Mouse (Mus musculus) CH12.LX (cell line): Measurements from ENCODE around the gene Rapgef4. TPM values are rescaled to one million over a fixed set of nuclear protein-coding genes. Genes with fewer than 3 reads are reported as not detected.

Source experiments
- DNase-seq: peaks from one replicate; pipeline ENCODE4 v3.0.0-alpha.2; 2013; ENCODE audit errors: extremely low read depth
- H3K27ac ChIP-seq: 2 replicates; pipeline ENCODE4 v1.5.1; 2012; ENCODE audit warnings: low read depth, mild to moderate bottlenecking, control low read depth, moderate library complexity; ENCODE audit not compliant: insufficient read depth
- H3K27me3 ChIP-seq: replicated peaks from 2 replicates; pipeline ENCODE3; 2012; ENCODE audit warnings: inconsistent platforms
- H3K36me3 ChIP-seq, 2 experiments: replicated peaks in 1 of 2; 2 replicates each; pipeline versions ENCODE3 to v1.6.1; 2012; ENCODE audit warnings: inconsistent platforms in 1 of 2, low read length in 1 of 2, mild to moderate bottlenecking in 1 of 2, mixed read lengths in 1 of 2, moderate library complexity in 1 of 2; ENCODE audit not compliant: control insufficient read depth in 1 of 2, insufficient read depth in 1 of 2
- H3K4me1 ChIP-seq, 2 experiments: 2 replicates each; pipeline ENCODE4 v1.6.1; 2012; ENCODE audit warnings: inconsistent platforms in 1 of 2, moderate library complexity in 1 of 2; ENCODE audit not compliant: insufficient read depth in 2 of 2, control insufficient read depth in 1 of 2
- H3K4me2 ChIP-seq: 2 replicates; pipeline ENCODE4 v1.6.1; 2012; ENCODE audit warnings: low read depth, mild to moderate bottlenecking, control low read depth; ENCODE audit not compliant: poor library complexity, insufficient read depth, severe bottlenecking
- H3K4me3 ChIP-seq, 3 experiments: fragments of 150-350 bp in 1 of 3; sonication (generic) in 1 of 3; replicated peaks in 1 of 3; 2 replicates each; pipeline versions ENCODE3 to v1.5.1; 2011 to 2012; ENCODE audit warnings: low read depth in 2 of 3, low read length in 2 of 3, mild to moderate bottlenecking in 2 of 3, moderate library complexity in 2 of 3, control low read depth in 1 of 3, improper control_type of control experiment in 1 of 3, inconsistent platforms in 1 of 3, mixed read lengths in 1 of 3; ENCODE audit not compliant: poor library complexity in 1 of 3
- H3K79me2 ChIP-seq: replicated peaks from 2 replicates; pipeline ENCODE4 v1.6.1; 2012; ENCODE audit warnings: mild to moderate bottlenecking, moderate library complexity; ENCODE audit not compliant: control insufficient read depth, poor library complexity, insufficient read depth, severe bottlenecking; ENCODE audit errors: extremely low read depth
- H3K9ac ChIP-seq: 2 replicates; pipeline ENCODE4 v1.6.1; 2012; ENCODE audit warnings: low read depth, mild to moderate bottlenecking, control low read depth, moderate library complexity; ENCODE audit not compliant: insufficient read depth
- H3K9me3 ChIP-seq: replicated peaks from 2 replicates; pipeline ENCODE3; 2012; ENCODE audit warnings: low read length, inconsistent platforms, mixed read lengths
- BHLHE40 ChIP-seq: IDR thresholded peaks from 2 replicates; pipeline ENCODE4 v1.6.1; 2011; ENCODE audit warnings: mild to moderate bottlenecking, low read depth, low read length, improper control_type of control experiment
- CHD1 ChIP-seq: IDR thresholded peaks from 2 replicates; pipeline ENCODE4 v1.6.1; 2012; ENCODE audit warnings: low read depth, low read length, improper control_type of control experiment, inconsistent platforms
- CHD2 ChIP-seq: IDR thresholded peaks from 2 replicates; pipeline ENCODE4 v1.6.1; 2011; ENCODE audit warnings: low read length, improper control_type of control experiment
- E2F4 ChIP-seq: IDR thresholded peaks from 2 replicates; pipeline ENCODE4 v1.6.1; 2011; ENCODE audit warnings: low read depth, low read length, improper control_type of control experiment; ENCODE audit not compliant: insufficient replicate concordance
- ELF1 ChIP-seq: IDR thresholded peaks from 2 replicates; pipeline ENCODE4 v1.6.1; 2014; ENCODE audit warnings: low read depth, mild to moderate bottlenecking, inconsistent platforms, low read length, improper control_type of control experiment
- ETS1 ChIP-seq: conservative IDR thresholded peaks from 2 replicates; pipeline ENCODE4 v1.6.1; 2012; ENCODE audit warnings: low read depth, mild to moderate bottlenecking, inconsistent platforms, low read length, improper control_type of control experiment, moderate library complexity
- GABPA ChIP-seq: IDR thresholded peaks from 2 replicates; pipeline ENCODE4 v1.6.1; 2012; ENCODE audit warnings: low read depth, low read length, improper control_type of control experiment, inconsistent platforms; ENCODE audit not compliant: insufficient replicate concordance
- HCFC1 ChIP-seq: IDR thresholded peaks from 2 replicates; pipeline ENCODE4 v1.6.1; 2012; ENCODE audit warnings: low read depth, mild to moderate bottlenecking, inconsistent platforms, low read length, improper control_type of control experiment
- KAT2A ChIP-seq: IDR thresholded peaks from 2 replicates; pipeline ENCODE4 v1.6.1; 2012; ENCODE audit warnings: low read length, improper control_type of control experiment, inconsistent platforms; ENCODE audit not compliant: insufficient replicate concordance
- MXI1 ChIP-seq: IDR thresholded peaks from 2 replicates; pipeline ENCODE4 v1.6.1; 2011; ENCODE audit warnings: mild to moderate bottlenecking, low read depth, low read length, improper control_type of control experiment
- NELFE ChIP-seq: IDR thresholded peaks from 2 replicates; pipeline ENCODE4 v1.6.1; 2011; ENCODE audit warnings: low read depth, low read length, improper control_type of control experiment
- NRF1 ChIP-seq: IDR thresholded peaks from 2 replicates; pipeline ENCODE4 v1.6.1; 2014; ENCODE audit warnings: low read depth, mild to moderate bottlenecking, inconsistent platforms, low read length, improper control_type of control experiment, moderate library complexity
- RCOR1 ChIP-seq: conservative IDR thresholded peaks from 2 replicates; pipeline ENCODE4 v1.6.1; 2012; ENCODE audit warnings: low read depth, mild to moderate bottlenecking, inconsistent platforms, low read length, improper control_type of control experiment
- SIN3A ChIP-seq: IDR thresholded peaks from 2 replicates; pipeline ENCODE4 v1.6.1; 2012; ENCODE audit warnings: low read length, improper control_type of control experiment, inconsistent platforms
- SMC3 ChIP-seq: IDR thresholded peaks from 2 replicates; pipeline ENCODE4 v1.6.1; 2011; ENCODE audit warnings: low read depth, low read length, improper control_type of control experiment
- TCF12 ChIP-seq: IDR thresholded peaks from 2 replicates; pipeline ENCODE4 v1.6.1; 2014; ENCODE audit warnings: low read depth, mild to moderate bottlenecking, inconsistent platforms, low read length, improper control_type of control experiment
- UBTF ChIP-seq: IDR thresholded peaks from 2 replicates; pipeline ENCODE4 v1.6.1; 2012; ENCODE audit warnings: low read depth, mild to moderate bottlenecking, inconsistent platforms, low read length, improper control_type of control experiment, moderate library complexity
- USF1 ChIP-seq: IDR thresholded peaks from 2 replicates; pipeline ENCODE4 v1.6.1; 2014; ENCODE audit warnings: low read depth, mild to moderate bottlenecking, inconsistent platforms, low read length, improper control_type of control experiment
- USF2 ChIP-seq: conservative IDR thresholded peaks from 2 replicates; pipeline ENCODE4 v1.6.1; 2011; ENCODE audit warnings: low read depth, low read length, improper control_type of control experiment
- ZKSCAN1 ChIP-seq: IDR thresholded peaks from 2 replicates; pipeline ENCODE4 v1.6.1; 2012; ENCODE audit warnings: low read depth, inconsistent platforms, low read length, improper control_type of control experiment, borderline replicate concordance
- ZMIZ1 ChIP-seq: IDR thresholded peaks from 2 replicates; pipeline ENCODE4 v1.6.1; 2012; ENCODE audit warnings: low read depth, mild to moderate bottlenecking, inconsistent platforms, low read length, improper control_type of control experiment
- ZNF384 ChIP-seq: IDR thresholded peaks from 2 replicates; pipeline ENCODE4 v1.6.1; 2012; ENCODE audit warnings: low read depth, low read length, improper control_type of control experiment, inconsistent platforms
- dilution Hi-C: fragments of 300-500 bp; cut with MboI; formaldehyde crosslinking; loops from 2 replicates; pipeline ENCODE4 v1.14.3; 2020; ENCODE audit warnings: low sequenced_read_pairs; ENCODE audit not compliant: extremely low pct_unique_long_range_greater_than_20kb, extremely low pct_ligation_motif_present
- in situ Hi-C: fragments of 300-500 bp; cut with MboI; formaldehyde crosslinking; loops from 3 replicates; pipeline ENCODE4 v1.14.3; 2019; ENCODE audit warnings: low sequenced_read_pairs, low pct_ligation_motif_present, low pct_unique_long_range_greater_than_20kb, mixed read lengths
- polyA plus RNA-seq: library from polyadenylated mRNA; unstranded; fragments of >175 nt; gene quantifications from 2 replicates; pipeline ENCODE4 v1.2.1, GENCODE M21; 2012; ENCODE audit warnings: low read depth; ENCODE audit not compliant: insufficient read length
- total RNA-seq, 2 experiments: library from RNA; depleted of rRNA; stranded (reverse); fragments of 300-350 nt in 1 of 2; fragments of >200 nt in 1 of 2; gene quantifications; 2 replicates each; pipeline ENCODE4 v1.2.3; 2012 to 2014

Gene Rapgef4
- total and polyA plus RNA-seq, 3 experiments, result 0.12 to 0.13 TPM; not detected in 1

- H3K9ac ChIP-seq, result no peak overlapping the region
These were observed 166.7 kb downstream of the Rapgef4 start for GRCm38 (mm10) chr2:72147695-72148094.

DNA sequence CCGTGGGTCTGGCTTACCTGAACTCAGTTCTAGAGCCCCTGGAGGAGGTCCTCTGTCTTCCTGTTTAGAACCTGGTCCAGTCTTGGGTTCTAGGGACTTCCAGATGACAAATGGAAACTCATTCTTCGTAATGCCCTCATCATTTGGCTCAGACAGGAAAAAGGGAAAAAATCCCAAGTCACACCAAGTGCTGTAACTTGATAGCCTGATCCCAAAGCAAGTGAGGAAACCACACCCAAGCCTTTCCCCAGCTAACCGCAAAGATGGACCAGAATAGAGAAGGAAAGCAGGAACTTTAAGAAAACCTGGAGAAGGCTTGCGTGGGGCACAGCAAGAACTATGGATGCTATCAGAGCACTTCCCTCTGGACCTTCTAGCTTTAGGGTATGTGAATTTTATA lies 167.6 kb downstream of the Rapgef4 start:
- dilution Hi-C loops, result no loop called here
- Histone ChIP-seq H3K4me2 (no peak overlapping the region), H3K9ac (no peak overlapping the region), H3K36me3 (no peaks in the 10 kb centered on the region), H3K79me2 (no peaks in the 10 kb centered on the region)
- DNase-seq, result no peak
- TF ChIP-seq USF2, result no peak
- no peak for TF ChIP-seq BHLHE40
- TF ChIP-seq ZKSCAN1, result no peak
- no peak for TF ChIP-seq RCOR1
- no peak for TF ChIP-seq ZNF384
- TF ChIP-seq NRF1, result no peak
- no peak for TF ChIP-seq NELFE
- no peak for TF ChIP-seq TCF12
- TF ChIP-seq USF1, result no peak
- TF ChIP-seq HCFC1, result no peak
- TF ChIP-seq ZMIZ1, result no peak
- no peak for TF ChIP-seq ETS1
- no peak for TF ChIP-seq ELF1
- no peak for TF ChIP-seq MXI1
- no peak for TF ChIP-seq SIN3A
- no peak for TF ChIP-seq SMC3
- no peak for TF ChIP-seq GABPA
- no peak for TF ChIP-seq KAT2A
- TF ChIP-seq, all 38 proteins: peak for 0
- Histone ChIP-seq H3K27me3 (no peaks in the 10 kb centered on the region), H3K4me3 (no peak overlapping the region), H3K27ac (no peak overlapping the region), H3K9me3 (no peaks in the 10 kb centered on the region), H3K4me1 (peaks cover 0 to 6% of the 10 kb centered on the region in 2 experiments; a peak in 2 of 4 replicates)
- in situ Hi-C loops, result loop anchor here (5.0 to 10.0 kb wide), 2 partner anchors 54 to 106 kb away; no protein-coding TSS in a partner anchor

More at GRCm38 (mm10) chr2:72147695-72148094, 166.7 kb downstream of the Rapgef4 start:
- Histone ChIP-seq H3K4me1 (peaks cover 0 to 6% of the 10 kb centered on the region in 2 experiments; a peak in 2 of 4 replicates), H3K79me2 (no peaks in the 10 kb centered on the region), H3K36me3 (no peaks in the 10 kb centered on the region), H3K27ac (no peak overlapping the region), H3K4me3 (no peak overlapping the region), H3K27me3 (no peaks in the 10 kb centered on the region), H3K4me2 (no peak overlapping the region), H3K9me3 (no peaks in the 10 kb centered on the region)
- TF ChIP-seq USF1 (no peak), ZMIZ1 (no peak), ETS1 (no peak), HCFC1 (no peak), CHD2 (no peak), GABPA (no peak), UBTF (no peak), E2F4 (no peak), NELFE (no peak), CHD1 (no peak), SIN3A (no peak)
- in situ Hi-C loops (loop anchor here (5.0 to 10.0 kb wide), 2 partner anchors 53 to 105 kb away; no protein-coding TSS in a partner anchor), dilution Hi-C loops (no loop called here)
- no peak for DNase-seq
